Mouse (Mus musculus): Measurements from ENCODE around the gene Pofut2. TPM values are rescaled to one million over a fixed set of nuclear protein-coding genes. Genes with fewer than 3 reads are reported as not detected.

The Pofut2 gene
- polyA plus RNA-seq, 1 experiment: 45.9 TPM

- TF ChIP-seq CTCF (conservative IDR thresholded peaks at IDR 0.05; ENCODE audit: insufficient read depth, insufficient read length, low read depth, low read length) (no peak), POLR2A (IDR thresholded peaks at IDR 0.05; ENCODE audit: low read depth, low read length) (no peak)
- H3K27me3 ChIP-seq (replicated peaks; ENCODE audit: control insufficient read depth, insufficient read depth, low read length): no peaks in the 10 kb centered on the region
- no peak overlapping the region for H3K4me3 ChIP-seq (ENCODE audit: insufficient read depth, low read depth, low read length)
- H3K36me3 ChIP-seq (ENCODE audit: control insufficient read depth, insufficient read depth, low read length): no peaks in the 10 kb centered on the region
- no peak overlapping the region for H3K27ac ChIP-seq (ENCODE audit: insufficient read depth, low read depth, low read length)
- no peaks in the 10 kb centered on the region for H3K4me1 ChIP-seq (ENCODE audit: control insufficient read depth, insufficient read depth, low read length)
- no peak for DNase-seq
- WGBS: 89% methylated on average over 8 of the region's 8 CpGs
These were observed 41.4 kb downstream of the Pofut2 start for GRCm38 (mm10) chr10:77300237-77300933.

GRCm38 (mm10) chr10:77300934-77301297 is 41.9 kb downstream of the Pofut2 start:
- no peak for DNase-seq
- Histone ChIP-seq H3K27me3 (replicated peaks; ENCODE audit: control insufficient read depth, insufficient read depth, low read length) (no peaks in the 10 kb centered on the region), H3K27ac (ENCODE audit: insufficient read depth, low read depth, low read length) (no peak overlapping the region), H3K36me3 (ENCODE audit: control insufficient read depth, insufficient read depth, low read length) (no peaks in the 10 kb centered on the region), H3K4me1 (ENCODE audit: control insufficient read depth, insufficient read depth, low read length) (no peaks in the 10 kb centered on the region), H3K4me3 (ENCODE audit: insufficient read depth, low read depth, low read length) (no peak overlapping the region)
- TF ChIP-seq POLR2A (IDR thresholded peaks at IDR 0.05; ENCODE audit: low read depth, low read length) (no peak), CTCF (conservative IDR thresholded peaks at IDR 0.05; ENCODE audit: insufficient read depth, insufficient read length, low read depth, low read length) (no peak)
- WGBS: 95% methylated on average over 4 of the region's 4 CpGs

- H3K4me1 ChIP-seq (ENCODE audit: control insufficient read depth, insufficient read depth, low read length): no peaks in the 10 kb centered on the region
- H3K27ac ChIP-seq (ENCODE audit: insufficient read depth, low read depth, low read length): no peak overlapping the region
- H3K4me3 ChIP-seq (ENCODE audit: insufficient read depth, low read depth, low read length): no peak overlapping the region
- no peak for DNase-seq
- no peaks in the 10 kb centered on the region for H3K27me3 ChIP-seq (replicated peaks; ENCODE audit: control insufficient read depth, insufficient read depth, low read length)
- no peak for TF ChIP-seq POLR2A (IDR thresholded peaks at IDR 0.05; ENCODE audit: low read depth, low read length)
- TF ChIP-seq CTCF (conservative IDR thresholded peaks at IDR 0.05; ENCODE audit: insufficient read depth, insufficient read length, low read depth, low read length): no peak
- no peaks in the 10 kb centered on the region for H3K36me3 ChIP-seq (ENCODE audit: control insufficient read depth, insufficient read depth, low read length)
- WGBS: 72% methylated on average over 3 of the region's 3 CpGs
These were observed 45.3 kb downstream of the Pofut2 start for GRCm38 (mm10) chr10:77304362-77304761.

GRCm38 (mm10) chr10:77304840-77305533 is 46.0 kb downstream of the Pofut2 start:
- H3K36me3 ChIP-seq (ENCODE audit: control insufficient read depth, insufficient read depth, low read length): no peaks in the 10 kb centered on the region
- 65% methylated on average over 4 of the region's 4 CpGs for WGBS
- H3K4me3 ChIP-seq (ENCODE audit: insufficient read depth, low read depth, low read length): no peak overlapping the region
- H3K4me1 ChIP-seq (ENCODE audit: control insufficient read depth, insufficient read depth, low read length): no peaks in the 10 kb centered on the region
- no peaks in the 10 kb centered on the region for H3K27me3 ChIP-seq (replicated peaks; ENCODE audit: control insufficient read depth, insufficient read depth, low read length)
- TF ChIP-seq CTCF (conservative IDR thresholded peaks at IDR 0.05; ENCODE audit: insufficient read depth, insufficient read length, low read depth, low read length): no peak
- no peak for DNase-seq
- H3K27ac ChIP-seq (ENCODE audit: insufficient read depth, low read depth, low read length): no peak overlapping the region

GRCm38 (mm10) chr10:77305766-77306165 is 46.7 kb downstream of the Pofut2 start:
- 84% methylated on average over 8 of the region's 8 CpGs for WGBS
- H3K27me3 ChIP-seq (replicated peaks; ENCODE audit: control insufficient read depth, insufficient read depth, low read length): no peaks in the 10 kb centered on the region
- H3K36me3 ChIP-seq (ENCODE audit: control insufficient read depth, insufficient read depth, low read length): no peaks in the 10 kb centered on the region
- DNase-seq: no peak
- H3K4me1 ChIP-seq (ENCODE audit: control insufficient read depth, insufficient read depth, low read length): no peaks in the 10 kb centered on the region
- H3K27ac ChIP-seq (ENCODE audit: insufficient read depth, low read depth, low read length): no peak overlapping the region
- H3K4me3 ChIP-seq (ENCODE audit: insufficient read depth, low read depth, low read length): no peak overlapping the region
- TF ChIP-seq CTCF (conservative IDR thresholded peaks at IDR 0.05; ENCODE audit: insufficient read depth, insufficient read length, low read depth, low read length) (no peak), POLR2A (IDR thresholded peaks at IDR 0.05; ENCODE audit: low read depth, low read length) (no peak)

GRCm38 (mm10) chr10:77308978-77309377 is 50.0 kb downstream of the Pofut2 start:
- no peak overlapping the region for H3K4me3 ChIP-seq (ENCODE audit: insufficient read depth, low read depth, low read length)
- no peak for DNase-seq

GRCm38 (mm10) chr10:77314711-77315266 is 55.8 kb downstream of the Pofut2 start:
- no peak for TF ChIP-seq POLR2A (IDR thresholded peaks at IDR 0.05; ENCODE audit: low read depth, low read length)
- TF ChIP-seq CTCF (conservative IDR thresholded peaks at IDR 0.05; ENCODE audit: insufficient read depth, insufficient read length, low read depth, low read length): no peak

More at GRCm38 (mm10) chr10:77308978-77309377, 50.0 kb downstream of the Pofut2 start:
- TF ChIP-seq POLR2A (IDR thresholded peaks at IDR 0.05; ENCODE audit: low read depth, low read length) (no peak), CTCF (conservative IDR thresholded peaks at IDR 0.05; ENCODE audit: insufficient read depth, insufficient read length, low read depth, low read length) (no peak)
- H3K27me3 ChIP-seq (replicated peaks; ENCODE audit: control insufficient read depth, insufficient read depth, low read length): no peaks in the 10 kb centered on the region
- 38% methylated on average over 10 of the region's 10 CpGs for WGBS
- no peaks in the 10 kb centered on the region for H3K4me1 ChIP-seq (ENCODE audit: control insufficient read depth, insufficient read depth, low read length)
- no peak overlapping the region for H3K27ac ChIP-seq (ENCODE audit: insufficient read depth, low read depth, low read length)
- no peaks in the 10 kb centered on the region for H3K36me3 ChIP-seq (ENCODE audit: control insufficient read depth, insufficient read depth, low read length)

More at GRCm38 (mm10) chr10:77314711-77315266, 55.8 kb downstream of the Pofut2 start:
- Histone ChIP-seq H3K4me3 (ENCODE audit: insufficient read depth, low read depth, low read length) (no peak overlapping the region), H3K36me3 (ENCODE audit: control insufficient read depth, insufficient read depth, low read length) (no peaks in the 10 kb centered on the region), H3K4me1 (ENCODE audit: control insufficient read depth, insufficient read depth, low read length) (no peaks in the 10 kb centered on the region), H3K27me3 (replicated peaks; ENCODE audit: control insufficient read depth, insufficient read depth, low read length) (no peaks in the 10 kb centered on the region), H3K27ac (ENCODE audit: insufficient read depth, low read depth, low read length) (no peak overlapping the region)
- 43% methylated on average over 9 of the region's 9 CpGs for WGBS
- DNase-seq: no peak

Data from kidney, adult 2 months (tissue).